Mouse (Mus musculus) heart, embryonic 11.5 days (tissue): Measurements from ENCODE around the gene Slc9a9. TPM values are rescaled to one million over a fixed set of nuclear protein-coding genes. Genes with fewer than 3 reads are reported as not detected.

Experiments used
- ATAC-seq: fragments of 200-750 bp; cut with Nextera tagmentation; replicated peaks from 2 replicates; pipeline ENCODE4 v1.8.0; 2017; ENCODE audit warnings: moderate library complexity; ENCODE audit not compliant: insufficient number of reproducible peaks, low FRiP score, low TSS enrichment
- H3K27ac ChIP-seq: fragments of 300-500 bp; sonication (generic); 2 replicates; pipeline ENCODE4 v1.5.1; 2014; ENCODE audit warnings: mild to moderate bottlenecking, low read depth, low read length
- H3K27me3 ChIP-seq: fragments of 300-500 bp; sonication (generic); 2 replicates; pipeline ENCODE4 v1.6.1; 2014; ENCODE audit warnings: mild to moderate bottlenecking, low read length, mixed read lengths; ENCODE audit not compliant: control insufficient read depth, insufficient read depth
- H3K36me3 ChIP-seq: fragments of 300-500 bp; sonication (generic); 2 replicates; pipeline ENCODE4 v1.6.1; 2014; ENCODE audit warnings: mild to moderate bottlenecking, low read length, moderate library complexity, mixed read lengths; ENCODE audit not compliant: control insufficient read depth, insufficient read depth
- H3K4me1 ChIP-seq: fragments of 300-500 bp; sonication (generic); 2 replicates; pipeline ENCODE4 v1.6.1; 2014; ENCODE audit warnings: low read length; ENCODE audit not compliant: control insufficient read depth, insufficient read depth
- H3K4me2 ChIP-seq: fragments of 300-500 bp; sonication (generic); 2 replicates; pipeline ENCODE4 v1.6.1; 2014; ENCODE audit warnings: mild to moderate bottlenecking, moderate library complexity
- H3K4me3 ChIP-seq: fragments of 300-500 bp; sonication (generic); 2 replicates; pipeline ENCODE4 v1.5.1; 2014; ENCODE audit warnings: low read depth, low read length
- H3K9ac ChIP-seq: fragments of 300-500 bp; sonication (generic); 2 replicates; pipeline ENCODE4 v1.6.1; 2014; ENCODE audit warnings: mild to moderate bottlenecking, low read depth, low read length, moderate library complexity
- H3K9me3 ChIP-seq: fragments of 300-500 bp; sonication (generic); replicated peaks from 2 replicates; pipeline ENCODE4 v1.6.1; 2016; ENCODE audit warnings: low read length; ENCODE audit not compliant: control insufficient read depth
- WGBS: fragments of 180-500 bp; shearing (Covaris S2); extraction: QIAGEN DNeasy Blood & Tissue Kit; methylation state at CpG from one replicate; pipeline ENCODE4 v1.1.7; 2014; ENCODE audit not compliant: insufficient replicate concordance; 5-methylcytosine and 5-hydroxymethylcytosine counted together
- polyA plus RNA-seq: library from polyadenylated mRNA; unstranded; fragments of >200 nt; fragmentation: Nextera tagmentation; extraction: Ambion mirVana; gene quantifications from 2 replicates; pipeline ENCODE4 v1.2.1, GENCODE M21; 2014

The Slc9a9 gene
- polyA plus RNA-seq, 1 experiment from 2014 or later: 4.1 TPM

GRCm38 (mm10) chr9:94649991-94650390 lies 19.7 kb upstream of the Slc9a9 start:
- H3K9me3 ChIP-seq: no peaks in the 10 kb centered on the region
- H3K36me3 ChIP-seq: no peaks in the 10 kb centered on the region
- no peak overlapping the region for H3K27ac ChIP-seq
- H3K4me1 ChIP-seq: no peaks in the 10 kb centered on the region
- WGBS: 40% methylated on average over 1 of the region's 1 CpGs
- H3K27me3 ChIP-seq: no peaks in the 10 kb centered on the region
- H3K4me2 ChIP-seq: no peak overlapping the region
- no peak for ATAC-seq
- H3K9ac ChIP-seq: no peak overlapping the region
- H3K4me3 ChIP-seq: no peak overlapping the region

GRCm38 (mm10) chr9:94653198-94653597 lies 16.5 kb upstream of the Slc9a9 start:
- no peak for ATAC-seq
- Histone ChIP-seq H3K27me3 (no peaks in the 10 kb centered on the region), H3K9ac (no peak overlapping the region), H3K36me3 (no peaks in the 10 kb centered on the region), H3K4me1 (no peaks in the 10 kb centered on the region), H3K9me3 (no peaks in the 10 kb centered on the region), H3K4me2 (no peak overlapping the region), H3K27ac (no peak overlapping the region), H3K4me3 (no peak overlapping the region)
- 81% methylated on average over 6 of the region's 6 CpGs for WGBS

GRCm38 (mm10) chr9:94653827-94654226 lies 15.9 kb upstream of the Slc9a9 start:
- no peak overlapping the region for H3K4me3 ChIP-seq
- H3K9ac ChIP-seq: no peak overlapping the region
- WGBS: 68% methylated on average over 2 of the region's 2 CpGs
- ATAC-seq: no peak
- no peaks in the 10 kb centered on the region for H3K9me3 ChIP-seq
- no peaks in the 10 kb centered on the region for H3K27me3 ChIP-seq
- no peaks in the 10 kb centered on the region for H3K4me1 ChIP-seq
- no peak overlapping the region for H3K4me2 ChIP-seq
- H3K36me3 ChIP-seq: no peaks in the 10 kb centered on the region
- H3K27ac ChIP-seq: no peak overlapping the region

- H3K9me3 ChIP-seq: no peaks in the 10 kb centered on the region
- H3K4me1 ChIP-seq: no peaks in the 10 kb centered on the region
- H3K4me3 ChIP-seq: no peak overlapping the region
- no peaks in the 10 kb centered on the region for H3K36me3 ChIP-seq
- 80% methylated on average over 4 of the region's 4 CpGs for WGBS
- no peak for ATAC-seq
- no peak overlapping the region for H3K9ac ChIP-seq
- no peak overlapping the region for H3K27ac ChIP-seq
- H3K4me2 ChIP-seq: no peak overlapping the region
- no peaks in the 10 kb centered on the region for H3K27me3 ChIP-seq
Observed at GRCm38 (mm10) chr9:94656265-94656664, 13.4 kb upstream of the Slc9a9 start.

- 41% methylated on average over 3 of the region's 3 CpGs for WGBS
- Histone ChIP-seq H3K9me3 (no peaks in the 10 kb centered on the region), H3K4me1 (no peaks in the 10 kb centered on the region), H3K4me3 (no peak overlapping the region), H3K9ac (no peak overlapping the region), H3K27me3 (no peaks in the 10 kb centered on the region), H3K36me3 (no peaks in the 10 kb centered on the region), H3K27ac (no peak overlapping the region), H3K4me2 (no peak overlapping the region)
- ATAC-seq: no peak
Observed at GRCm38 (mm10) chr9:94659401-94660152, 10.1 kb upstream of the Slc9a9 start.

GRCm38 (mm10) chr9:94661768-94662167 lies 7.9 kb upstream of the Slc9a9 start:
- 14% methylated on average over 2 of the region's 2 CpGs for WGBS
- H3K36me3 ChIP-seq: no peaks in the 10 kb centered on the region
- no peak overlapping the region for H3K9ac ChIP-seq
- no peaks in the 10 kb centered on the region for H3K9me3 ChIP-seq
- no peak overlapping the region for H3K27ac ChIP-seq
- H3K27me3 ChIP-seq: no peaks in the 10 kb centered on the region
- ATAC-seq: no peak
- no peaks in the 10 kb centered on the region for H3K4me1 ChIP-seq
- no peak overlapping the region for H3K4me3 ChIP-seq
- no peak overlapping the region for H3K4me2 ChIP-seq

GRCm38 (mm10) chr9:94665248-94665647 lies 4.5 kb upstream of the Slc9a9 start:
- Histone ChIP-seq H3K9me3 (no peaks in the 10 kb centered on the region), H3K4me2 (no peak overlapping the region), H3K27me3 (no peaks in the 10 kb centered on the region), H3K4me1 (0 out of 2 replicates have a peak, but pooled peaks cover under 1% of the 10 kb centered on the region), H3K27ac (no peak overlapping the region), H3K36me3 (no peaks in the 10 kb centered on the region), H3K4me3 (no peak overlapping the region), H3K9ac (no peak overlapping the region)
- ATAC-seq: no peak
- 68% methylated on average over 4 of the region's 4 CpGs for WGBS

GRCm38 (mm10) chr9:94668589-94668988 lies 1.1 kb upstream of the Slc9a9 start:
- Histone ChIP-seq H3K4me3 (no peak overlapping the region), H3K9ac (no peak overlapping the region), H3K4me2 (no peak overlapping the region), H3K27me3 (no peaks in the 10 kb centered on the region), H3K27ac (no peak overlapping the region), H3K9me3 (no peaks in the 10 kb centered on the region), H3K36me3 (no peaks in the 10 kb centered on the region), H3K4me1 (0 out of 2 replicates have a peak, but pooled peaks cover 2% of the 10 kb centered on the region)
- ATAC-seq: no peak
- WGBS: 53% methylated on average over 7 of the region's 7 CpGs

- Histone ChIP-seq H3K9me3 (no peaks in the 10 kb centered on the region), H3K36me3 (no peaks in the 10 kb centered on the region), H3K27ac (no peak overlapping the region), H3K4me2 (peak overlapping the region; percentile 88), H3K9ac (no peak overlapping the region), H3K4me3 (peak overlapping the region; percentile 54), H3K4me1 (0 out of 2 replicates have a peak, but pooled peaks cover 2% of the 10 kb centered on the region), H3K27me3 (no peaks in the 10 kb centered on the region)
- ATAC-seq: no peak
Observed at GRCm38 (mm10) chr9:94670704-94671103, 995 bp downstream of the Slc9a9 start.
